Mouse (Mus musculus) E14TG2a.4 (cell line): Measurements from ENCODE around the gene Iqcb1.

ENCODE experiments used
- H3K27me3 ChIP-seq: 2 replicates; pipeline ENCODE4 v1.6.1; 2014; ENCODE audit warnings: low read length, control low read depth; ENCODE audit not compliant: insufficient read depth
- H3K36me3 ChIP-seq: 2 replicates; pipeline ENCODE4 v1.6.1; 2014; ENCODE audit warnings: low read length, control low read depth; ENCODE audit not compliant: insufficient read depth
- H3K4me1 ChIP-seq: replicated peaks from 2 replicates; pipeline ENCODE4 v1.6.1; 2014; ENCODE audit warnings: low read depth, low read length, control low read depth
- H3K4me3 ChIP-seq: replicated peaks from 2 replicates; pipeline ENCODE4 v1.5.1; 2014; ENCODE audit warnings: mild to moderate bottlenecking, low read length
- H3K9me3 ChIP-seq: 2 replicates; pipeline ENCODE4 v1.6.1; 2014; ENCODE audit warnings: low read length, control low read depth
- CTCF ChIP-seq: conservative IDR thresholded peaks from 2 replicates; pipeline ENCODE4 v1.5.1; 2014; ENCODE audit warnings: low read length
- NANOG ChIP-seq: IDR thresholded peaks from 2 replicates; pipeline ENCODE4 v1.6.1; 2014; ENCODE audit warnings: borderline replicate concordance, low read length, mixed read lengths
- POU5F1 ChIP-seq: IDR thresholded peaks from 2 replicates; pipeline ENCODE4 v1.6.1; 2014; ENCODE audit warnings: low read length, borderline replicate concordance

Gene Iqcb1

DNA sequence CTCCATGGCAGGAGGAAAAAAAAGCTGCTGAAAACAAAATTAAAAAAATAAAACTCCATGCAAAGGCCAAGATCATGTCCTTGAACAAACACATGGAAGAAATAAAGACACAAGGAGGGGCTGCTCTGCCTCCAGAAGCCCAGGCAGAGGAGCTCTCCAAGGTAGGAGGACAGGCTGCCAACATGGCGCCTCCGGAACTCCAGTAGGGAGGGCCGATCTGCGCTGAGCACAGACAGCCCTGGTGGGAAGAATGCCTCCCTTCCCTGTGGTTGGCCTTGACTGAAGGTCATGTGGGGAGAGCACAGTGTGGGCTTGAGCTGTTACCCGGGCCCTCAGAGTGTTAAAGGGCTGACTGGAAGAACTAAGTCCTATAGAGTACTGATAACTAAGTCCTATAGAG, 59.4 kb downstream of the Iqcb1 start:
- Histone ChIP-seq H3K36me3 (peaks cover 52% of the 10 kb centered on the region), H3K4me1 (peaks cover 10% of the 10 kb centered on the region), H3K4me3 (no peak overlapping the region), H3K27me3 (no peaks in the 10 kb centered on the region), H3K9me3 (no peaks in the 10 kb centered on the region)
- TF ChIP-seq CTCF, result no peak
- no peak for TF ChIP-seq POU5F1
- no peak for TF ChIP-seq NANOG

GRCm38 (mm10) chr16:36890559-36890958, 62.4 kb downstream of the Iqcb1 start:
- Histone ChIP-seq H3K4me1 (peaks cover 6% of the 10 kb centered on the region; the same call in 1 of the 2 replicates), H3K27me3 (no peaks in the 10 kb centered on the region), H3K4me3 (no peak overlapping the region)

GRCm38 (mm10) chr16:36891415-36891814, 63.2 kb downstream of the Iqcb1 start:
- Histone ChIP-seq H3K36me3 (peaks cover 72% of the 10 kb centered on the region), H3K27me3 (no peaks in the 10 kb centered on the region), H3K4me3 (no peak overlapping the region), H3K4me1 (peaks cover 6% of the 10 kb centered on the region; the same call in 1 of the 2 replicates), H3K9me3 (no peaks in the 10 kb centered on the region)
- TF ChIP-seq NANOG, result no peak
- TF ChIP-seq POU5F1, result no peak
- TF ChIP-seq CTCF, result no peak

More at GRCm38 (mm10) chr16:36890559-36890958, 62.4 kb downstream of the Iqcb1 start:
- peaks cover 76% of the 10 kb centered on the region for H3K36me3 ChIP-seq
- H3K9me3 ChIP-seq, result no peaks in the 10 kb centered on the region
- TF ChIP-seq POU5F1 (no peak), NANOG (no peak), CTCF (no peak)

GRCm38 (mm10) chr16:36893317-36893716, 65.1 kb downstream of the Iqcb1 start:
- no peak overlapping the region for H3K4me3 ChIP-seq
- TF ChIP-seq POU5F1 (no peak), CTCF (no peak), NANOG (no peak)
- peaks cover 86% of the 10 kb centered on the region for H3K36me3 ChIP-seq
- H3K27me3 ChIP-seq, result no peaks in the 10 kb centered on the region
- no peaks in the 10 kb centered on the region for H3K4me1 ChIP-seq
- no peaks in the 10 kb centered on the region for H3K9me3 ChIP-seq

- peaks cover 90% of the 10 kb centered on the region for H3K36me3 ChIP-seq
- no peaks in the 10 kb centered on the region for H3K27me3 ChIP-seq
- H3K4me3 ChIP-seq, result no peak overlapping the region
- TF ChIP-seq CTCF (no peak), POU5F1 (no peak), NANOG (no peak)
- H3K4me1 ChIP-seq, result peaks cover 4% of the 10 kb centered on the region; the same call in 1 of the 2 replicates
- H3K9me3 ChIP-seq, result no peaks in the 10 kb centered on the region
Observed at GRCm38 (mm10) chr16:36896712-36897111, 68.5 kb downstream of the Iqcb1 start.

GRCm38 (mm10) chr16:36903156-36903555, 75.0 kb downstream of the Iqcb1 start:
- Histone ChIP-seq H3K9me3 (no peaks in the 10 kb centered on the region), H3K4me1 (peaks cover 4% of the 10 kb centered on the region; the same call in 1 of the 2 replicates), H3K27me3 (no peaks in the 10 kb centered on the region), H3K36me3 (peaks cover 72% of the 10 kb centered on the region), H3K4me3 (no peak overlapping the region)
- no peak for TF ChIP-seq CTCF
- no peak for TF ChIP-seq NANOG
- no peak for TF ChIP-seq POU5F1

DNA sequence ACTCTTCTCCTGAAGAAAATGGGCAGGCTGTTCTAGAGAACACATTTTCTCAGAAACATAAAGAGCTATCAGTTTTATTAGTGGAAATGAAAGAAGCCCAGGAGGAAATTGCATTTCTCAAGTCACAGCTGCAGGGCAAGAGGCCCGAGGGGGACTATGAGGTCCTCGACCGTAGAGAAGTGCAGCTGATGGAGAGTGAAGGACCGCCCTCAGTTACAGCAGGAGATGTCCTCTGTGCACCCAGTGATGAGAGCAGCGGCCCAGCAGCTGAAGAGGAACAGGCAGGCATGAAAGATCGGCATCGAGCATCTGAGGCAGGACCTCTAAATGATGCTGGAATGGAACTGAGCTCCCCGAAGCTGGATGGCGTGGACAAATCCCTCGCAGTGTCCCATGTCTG, 83.7 kb downstream of the Iqcb1 start:
- H3K4me3 ChIP-seq, result no peak overlapping the region
- no peaks in the 10 kb centered on the region for H3K4me1 ChIP-seq
- no peaks in the 10 kb centered on the region for H3K9me3 ChIP-seq
- TF ChIP-seq NANOG (no peak), CTCF (no peak), POU5F1 (no peak)
- no peaks in the 10 kb centered on the region for H3K27me3 ChIP-seq
- H3K36me3 ChIP-seq, result peaks cover 89% of the 10 kb centered on the region

GRCm38 (mm10) chr16:36912311-36912710, 84.1 kb downstream of the Iqcb1 start:
- H3K36me3 ChIP-seq, result peaks cover 91% of the 10 kb centered on the region
- H3K4me1 ChIP-seq, result no peaks in the 10 kb centered on the region
- H3K9me3 ChIP-seq, result no peaks in the 10 kb centered on the region
- no peaks in the 10 kb centered on the region for H3K27me3 ChIP-seq
- no peak overlapping the region for H3K4me3 ChIP-seq
- no peak for TF ChIP-seq NANOG
- TF ChIP-seq POU5F1, result no peak
- no peak for TF ChIP-seq CTCF

DNA sequence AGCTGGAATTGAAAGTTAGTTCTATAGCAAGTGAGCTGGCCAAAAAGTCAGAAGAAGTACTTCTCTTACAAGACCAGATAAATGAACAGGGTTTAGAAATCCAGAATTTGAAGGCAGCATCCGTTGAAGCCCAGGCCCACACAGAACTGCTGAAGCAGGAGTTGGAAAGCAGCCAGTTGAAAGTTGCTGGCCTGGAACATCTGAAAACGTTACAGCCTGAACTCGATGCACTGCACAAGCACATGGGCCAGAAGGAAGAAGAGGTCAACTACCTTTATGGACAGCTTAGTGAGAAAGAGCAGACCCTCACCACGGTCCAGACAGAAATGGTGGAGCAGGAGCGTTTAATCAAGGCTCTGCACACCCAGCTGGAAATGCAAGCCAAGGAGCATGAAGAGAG, 86.0 kb downstream of the Iqcb1 start:
- Histone ChIP-seq H3K9me3 (no peaks in the 10 kb centered on the region), H3K4me1 (no peaks in the 10 kb centered on the region), H3K36me3 (peaks cover 93% of the 10 kb centered on the region), H3K27me3 (no peaks in the 10 kb centered on the region), H3K4me3 (no peak overlapping the region)
- no peak for TF ChIP-seq POU5F1
- TF ChIP-seq NANOG, result no peak
- TF ChIP-seq CTCF, result no peak

DNA sequence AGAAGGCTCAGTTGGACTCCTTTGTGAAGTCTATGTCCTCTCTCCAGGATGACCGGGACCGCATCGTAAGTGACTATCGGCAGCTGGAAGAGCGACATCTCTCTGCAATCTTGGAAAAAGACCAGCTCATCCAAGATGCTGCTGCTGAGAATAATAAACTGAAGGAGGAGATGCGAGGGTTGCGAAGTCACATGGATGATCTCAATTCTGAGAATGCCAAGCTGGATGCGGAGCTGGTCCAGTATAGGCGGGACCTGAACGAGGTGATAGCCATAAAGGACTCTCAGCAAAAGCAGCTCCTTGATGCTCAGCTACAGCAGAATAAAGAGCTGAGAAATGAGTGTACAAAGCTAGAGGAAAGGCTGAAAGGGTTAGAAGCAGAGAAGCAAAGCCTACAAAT, 90.3 kb downstream of the Iqcb1 start:
- peaks cover 92% of the 10 kb centered on the region for H3K36me3 ChIP-seq
- H3K4me3 ChIP-seq, result no peak overlapping the region
- H3K9me3 ChIP-seq, result no peaks in the 10 kb centered on the region
- TF ChIP-seq NANOG (no peak), POU5F1 (no peak), CTCF (no peak)
- H3K27me3 ChIP-seq, result no peaks in the 10 kb centered on the region
- H3K4me1 ChIP-seq, result no peaks in the 10 kb centered on the region
